Mouse (Mus musculus) ovary, postnatal 10 days (tissue): Measurements from ENCODE around the gene Gm2832.
"Not testable (repeated sequence)": the region's sequence is repeated elsewhere in the genome, so short reads cannot be mapped to it uniquely, and the experiment has no call there.

Source experiments
- DNase-seq: peaks from one replicate; pipeline ENCODE4 v3.0.0; 2022; ENCODE audit warnings: low spot score

Gene Gm2832

GRCm38 (mm10) chr14:41278505-41278904 is at the start of gene Gm2832:
Gene Gm2832 (plus strand): TSS chr14:41278805.
- DNase-seq: not testable (repeated sequence)

- peak; percentile 45 for DNase-seq
Observed at GRCm38 (mm10) chr14:41263296-41263695, 15.3 kb upstream of the Gm2832 start.

- DNase-seq: peak; percentile 49
Observed at GRCm38 (mm10) chr14:41263853-41264755, 14.5 kb upstream of the Gm2832 start.

GRCm38 (mm10) chr14:41264756-41265566 is 13.6 kb upstream of the Gm2832 start:
- peak; percentile 61 for DNase-seq

GRCm38 (mm10) chr14:41285965-41286364 is 7.4 kb downstream of the Gm2832 start:
- DNase-seq: not testable (repeated sequence)
